Mouse (Mus musculus) left cerebral cortex, postnatal 25 days (tissue): ENCODE measurements around the gene Smim14. TPM values are rescaled to one million over a fixed set of nuclear protein-coding genes. Genes with fewer than 3 reads are reported as not detected.
"Not testable (repeated sequence)": the region's sequence is repeated elsewhere in the genome, so short reads cannot be mapped to it uniquely, and the experiment has no call there.

ENCODE experiments used
- DNase-seq, 2 experiments: peaks; one replicate each; pipeline ENCODE4 v3.0.0; 2022; ENCODE audit warnings: low spot score in 2 of 2, mixed read lengths in 1 of 2
- intact Hi-C: fragments of 180-260 bp; cut with DNase I; formaldehyde crosslinking; loops from one replicate; pipeline ENCODE4 v1.15.1; 2025
- total RNA-seq, 2 experiments: library from RNA; stranded (reverse); gene quantifications; 2 replicates each; pipeline ENCODE4 v1.2.3; 2021

The Smim14 gene
- total RNA-seq = 100 to 1,000 TPM; 152 to 164 TPM

DNA sequence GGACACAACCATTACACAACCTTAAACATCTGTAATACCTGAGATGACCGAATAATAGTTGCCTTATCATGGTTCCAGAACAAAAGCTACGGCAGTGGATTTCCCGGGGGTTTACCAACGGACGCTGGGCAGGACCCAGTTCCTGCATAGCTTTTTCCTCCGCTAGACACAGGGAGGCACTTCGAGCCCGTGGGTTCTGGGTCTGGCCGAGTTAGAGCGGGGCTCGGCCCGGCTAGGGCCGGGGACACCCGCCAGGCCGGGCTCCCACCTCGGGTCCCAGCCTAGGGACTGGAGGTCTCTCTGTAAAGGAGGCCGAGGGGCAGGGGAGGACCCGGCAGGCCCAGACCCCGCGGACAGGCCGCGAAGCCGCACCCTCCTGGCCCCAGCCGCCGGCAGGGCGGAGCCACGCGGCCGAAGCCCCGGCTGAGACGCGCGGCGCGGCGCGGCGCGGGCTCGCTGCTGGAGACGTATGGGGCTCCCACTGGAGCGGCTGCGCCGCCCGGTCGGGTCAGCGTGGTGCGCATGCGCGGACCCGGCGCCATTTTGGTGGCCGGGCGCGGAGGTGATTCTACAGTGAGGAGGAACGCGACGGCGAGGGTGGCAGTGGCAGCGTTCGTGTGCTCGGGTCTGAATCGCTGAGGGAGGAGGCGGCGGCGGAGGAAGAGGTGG is at the start of gene Smim14, which contains the start of gene Ube2k:
Gene Smim14, minus strand, starts transcription at position 434 of the 669 bp plus-strand sequence.
Gene Ube2k, plus strand, starts transcription at position 483 of the 669 bp plus-strand sequence.
- peak; percentile 94 to 95 for DNase-seq
- intact Hi-C loops = loop anchor here (1.0 to 5.0 kb wide), 4 partner anchors 45 to 225 kb away; partner anchors contain the start of genes Gm43552, N4bp2 and Ugdh

DNA sequence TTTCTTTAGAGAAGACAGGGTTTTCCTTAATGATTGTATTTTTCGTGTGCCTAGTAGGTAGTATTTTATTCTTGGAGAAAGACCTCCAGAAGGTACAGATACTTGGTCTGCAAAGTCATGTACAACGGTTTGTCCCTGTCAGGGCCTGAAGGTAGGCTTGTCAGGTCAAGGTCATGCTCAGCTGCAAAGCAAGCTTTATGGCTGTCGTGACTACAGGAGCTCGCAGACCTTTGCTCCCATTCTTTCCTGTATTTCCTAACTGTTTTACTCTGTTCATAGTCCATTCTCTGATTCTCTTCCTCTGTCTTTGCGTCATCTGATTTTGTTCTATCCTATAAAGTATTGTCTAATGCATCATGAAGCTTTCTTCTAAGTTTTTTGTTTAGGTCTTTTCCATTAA is 49.3 kb upstream of the Smim14 start:
- intact Hi-C loops = no loop called here
- DNase-seq = no peak

DNA sequence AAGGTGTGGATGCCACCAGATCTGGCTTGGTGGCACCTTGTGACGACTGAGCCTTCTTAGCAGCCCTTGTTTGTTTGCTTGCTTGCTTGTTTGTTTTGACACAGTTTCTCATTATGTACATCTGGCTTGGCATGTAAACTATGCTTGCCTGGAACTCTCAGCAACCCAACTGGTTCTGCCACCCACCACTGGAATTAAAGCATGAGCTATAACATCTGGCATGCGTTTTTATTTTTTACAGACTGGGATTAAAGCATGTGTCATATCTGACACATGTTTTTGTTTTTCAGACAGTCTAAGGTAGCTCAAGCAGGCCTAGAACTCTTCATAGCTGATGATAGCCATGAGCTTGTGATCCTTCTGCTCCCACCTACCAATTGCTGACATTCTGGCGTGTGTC is 41.6 kb upstream of the Smim14 start:
- intact Hi-C loops = no loop called here
- no peak for DNase-seq

DNA sequence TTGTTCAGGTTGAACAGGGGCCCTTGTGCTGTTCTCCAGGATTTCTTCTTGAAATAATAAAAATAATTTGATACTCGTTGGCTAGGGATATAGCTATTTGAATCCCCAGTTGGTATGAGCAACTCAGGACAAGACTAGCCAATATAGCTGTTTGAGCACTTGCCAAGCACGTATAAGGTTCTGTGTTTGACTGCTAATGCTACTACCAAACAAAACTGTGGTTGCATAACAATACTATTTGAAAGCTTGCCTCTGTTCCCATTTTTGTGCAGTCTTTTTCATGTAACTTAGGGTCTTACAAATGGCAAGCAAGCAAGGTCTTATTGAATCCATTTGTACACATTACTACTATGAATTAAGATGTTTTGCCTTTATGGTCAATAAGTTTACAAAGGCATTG is 38.9 kb upstream of the Smim14 start:
- intact Hi-C loops = no loop called here

DNA sequence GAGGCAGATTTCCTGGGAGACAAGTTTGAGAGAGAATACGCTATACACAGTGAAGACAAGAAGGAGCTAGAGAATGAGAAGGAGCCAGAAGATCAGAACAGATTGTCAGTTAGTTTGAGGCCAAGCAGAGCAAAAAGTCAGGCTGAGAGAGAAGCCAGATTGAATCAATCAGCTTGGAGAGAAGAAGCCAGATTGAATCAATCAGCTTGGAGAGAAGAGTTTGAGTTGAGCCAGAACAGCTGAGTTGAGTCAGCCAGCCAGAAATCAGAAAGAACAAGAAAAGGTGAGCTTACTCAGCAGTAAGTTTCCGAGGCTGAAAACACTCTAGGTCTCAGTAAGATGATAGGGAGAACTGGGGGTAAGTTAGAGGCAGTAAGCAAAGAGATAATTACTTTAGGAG is 37.9 kb upstream of the Smim14 start:
- no peak for DNase-seq
- intact Hi-C loops = no loop called here

More for the DNA sequence above, 38.9 kb upstream of the Smim14 start:
- DNase-seq = no peak

DNA sequence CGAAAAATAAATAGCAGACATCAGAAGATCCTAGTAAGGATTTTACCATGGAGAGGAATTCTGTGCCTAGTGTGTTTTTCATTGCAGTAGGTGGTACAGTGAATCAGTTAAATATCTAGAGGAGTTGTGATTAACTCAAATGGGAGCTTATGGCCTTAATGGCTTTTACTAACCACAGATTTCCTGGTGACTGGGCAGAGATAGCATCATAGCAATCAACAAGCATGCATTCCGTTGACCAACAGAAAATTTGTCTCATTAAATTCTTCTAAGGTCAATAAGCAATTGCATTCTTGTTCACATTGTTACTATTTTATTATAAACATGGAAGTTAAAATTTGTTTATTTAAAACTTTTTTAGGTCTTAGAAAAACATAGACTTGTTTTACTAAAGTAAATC is 28.5 kb upstream of the Smim14 start:
- DNase-seq = no peak
- intact Hi-C loops = no loop called here

DNA sequence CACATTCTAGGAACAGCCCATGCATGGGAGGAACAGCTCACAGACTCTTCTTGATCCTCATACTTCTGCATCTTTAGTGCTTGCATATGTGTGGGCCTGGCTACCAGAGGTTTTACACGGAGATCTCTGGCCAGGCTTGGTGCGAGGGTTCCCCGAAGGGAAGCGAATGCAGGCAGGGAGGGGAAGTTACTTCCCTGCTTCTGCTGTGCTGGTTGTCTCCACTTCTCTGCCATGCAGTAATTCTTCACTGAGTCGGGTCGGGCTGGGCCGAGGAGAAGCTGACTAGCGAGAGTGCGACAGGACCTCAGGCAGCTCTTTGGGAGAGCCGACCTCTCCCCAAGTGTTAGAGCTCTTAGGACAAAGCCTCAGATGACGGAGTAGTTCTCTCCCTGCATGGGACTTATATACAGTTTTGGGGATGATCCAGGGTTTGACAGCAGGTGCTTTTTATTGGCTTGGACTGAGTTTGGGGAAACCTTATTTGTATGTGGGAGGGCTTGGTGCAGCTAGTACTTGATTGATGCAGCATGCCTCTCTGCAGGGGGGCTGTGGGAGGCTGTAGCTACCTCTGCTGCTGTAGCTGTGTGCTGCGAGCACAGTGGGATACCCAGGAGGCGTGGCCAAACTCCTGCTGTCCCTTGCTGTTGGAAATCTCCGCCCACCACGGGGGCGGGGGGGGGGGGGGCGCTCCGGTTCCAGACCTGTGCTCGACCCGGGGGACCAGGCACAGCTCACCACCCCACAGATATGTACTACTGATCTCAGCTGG is 24.3 kb upstream of the Smim14 start:
- intact Hi-C loops = no loop called here

DNA sequence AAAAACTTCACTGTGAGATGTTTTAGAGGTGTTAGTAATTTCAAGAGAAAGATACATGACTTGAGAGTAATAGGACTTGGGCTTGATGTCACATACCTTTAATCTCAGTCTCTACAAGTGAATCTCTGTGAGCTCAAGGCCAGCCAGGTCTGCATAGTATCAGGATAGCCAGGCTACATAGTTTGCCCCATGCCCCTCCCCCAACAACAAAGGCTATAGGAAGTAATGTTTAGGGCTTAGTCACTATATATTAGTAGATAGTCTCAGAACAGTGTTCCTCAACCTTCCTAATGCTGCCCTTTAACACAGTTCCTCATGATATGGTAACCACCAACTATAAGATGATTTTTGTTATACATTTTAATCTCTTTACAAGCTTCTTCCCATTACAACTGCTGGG is 20.1 kb upstream of the Smim14 start:
- intact Hi-C loops = no loop called here

More for the DNA sequence above, 24.3 kb upstream of the Smim14 start:
- DNase-seq = no peak

DNA sequence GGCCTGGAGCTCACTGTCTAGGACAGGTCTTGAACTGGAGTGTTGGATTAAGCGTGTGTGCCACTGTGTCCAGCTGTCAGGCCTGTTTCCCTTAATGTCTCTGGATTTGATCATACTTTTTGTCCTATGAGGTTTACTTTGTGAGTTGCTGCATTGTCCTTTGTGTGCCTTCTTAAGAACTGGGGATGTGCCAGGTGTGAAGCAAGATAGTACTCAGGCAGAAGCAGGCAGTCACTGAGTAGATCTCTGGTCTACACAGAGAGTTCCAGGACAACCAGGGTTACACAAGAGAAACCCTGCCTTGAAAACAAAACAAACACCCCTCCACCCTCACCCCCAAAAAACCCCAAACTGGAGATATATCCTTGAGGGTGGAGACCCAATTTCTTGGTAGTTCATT is 12.7 kb upstream of the Smim14 start:
- intact Hi-C loops = no loop called here

More for the DNA sequence above, 20.1 kb upstream of the Smim14 start:
- DNase-seq = no peak

DNA sequence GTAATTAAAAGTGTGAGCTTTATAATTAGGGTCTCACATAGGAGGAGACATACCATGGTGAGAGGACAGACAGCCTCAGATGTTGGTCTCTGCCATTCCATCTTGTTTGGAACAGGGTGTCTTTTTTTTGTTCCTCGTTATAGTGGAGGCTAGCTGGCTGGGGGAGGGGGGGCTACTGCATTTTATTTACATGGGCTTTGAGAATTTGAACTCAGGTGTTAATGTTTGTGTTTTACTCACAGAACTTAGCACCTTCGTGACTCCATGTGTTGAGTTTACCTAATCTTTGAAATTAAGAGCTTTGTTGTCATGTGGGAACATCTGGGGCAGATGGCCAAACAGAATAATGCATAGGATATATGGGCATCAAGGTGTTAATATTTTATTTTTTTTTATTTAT is 7.6 kb upstream of the Smim14 start:
- intact Hi-C loops = no loop called here
- DNase-seq = no peak

More for the DNA sequence above, 12.7 kb upstream of the Smim14 start:
- DNase-seq = no peak

DNA sequence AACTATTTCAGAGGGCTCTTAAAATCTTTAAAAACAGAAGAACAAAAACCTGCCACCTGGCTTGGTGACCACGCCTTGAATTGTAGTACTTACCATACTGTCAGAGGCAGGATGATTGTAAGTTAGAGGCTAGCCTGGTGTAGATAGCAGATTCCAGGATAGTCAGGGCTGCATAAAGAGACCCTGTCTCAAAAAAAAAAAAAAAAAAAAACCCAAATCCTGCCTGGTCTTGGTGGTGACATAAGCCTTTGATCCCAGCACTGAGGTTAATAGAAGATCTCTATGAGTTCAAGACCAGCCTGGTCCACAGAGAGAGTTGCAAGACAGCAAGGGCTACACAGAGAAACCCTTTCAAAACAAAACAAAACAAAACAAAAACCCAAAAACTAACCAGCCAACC is 6.5 kb upstream of the Smim14 start:
- no peak for DNase-seq
- intact Hi-C loops = no loop called here

DNA sequence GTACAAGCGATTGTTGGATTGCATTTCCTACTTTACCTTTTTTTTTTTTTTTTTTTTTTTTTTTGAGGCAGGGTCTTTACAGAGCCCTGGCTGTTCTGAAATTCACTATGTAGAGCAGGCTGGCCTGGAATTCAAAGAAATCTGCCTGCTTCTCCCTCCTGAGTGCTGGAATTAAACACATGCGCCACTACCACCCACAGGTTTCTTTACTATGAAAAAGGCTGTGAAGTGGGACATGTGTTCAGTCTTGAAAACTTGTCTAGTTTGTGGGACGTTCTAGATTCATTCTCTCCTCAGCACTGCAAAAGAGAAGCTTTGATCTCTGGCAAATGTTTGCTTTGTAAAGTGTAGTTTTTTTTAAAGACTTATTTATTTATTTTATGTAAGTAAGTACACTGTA is 4.9 kb upstream of the Smim14 start:
- DNase-seq = peak in 1 of 2 experiments; percentile 71
- intact Hi-C loops = no loop called here

DNA sequence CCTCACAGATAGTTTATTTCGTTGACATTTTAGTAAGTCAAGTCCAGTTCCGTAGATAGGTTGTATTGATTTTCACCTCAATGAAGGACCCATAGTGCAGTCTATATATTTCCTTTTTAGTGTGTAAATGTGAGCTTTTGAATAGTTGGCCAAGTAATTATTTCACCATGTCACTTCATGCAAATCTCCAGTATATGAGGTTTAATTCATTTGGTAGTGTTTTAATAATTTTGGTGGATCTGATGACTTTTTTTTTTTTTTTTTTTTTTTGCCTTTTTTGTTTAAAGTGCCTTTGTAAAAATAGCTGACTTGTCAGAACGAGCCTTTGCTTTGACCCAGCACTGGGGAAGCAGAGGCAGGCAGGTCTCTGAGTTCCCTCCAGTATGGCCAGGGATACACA is 2.8 kb upstream of the Smim14 start:
- intact Hi-C loops = loop anchor here (5.0 kb wide), 1 partner anchor 223 kb away; the partner anchor contains the start of gene N4bp2

DNA sequence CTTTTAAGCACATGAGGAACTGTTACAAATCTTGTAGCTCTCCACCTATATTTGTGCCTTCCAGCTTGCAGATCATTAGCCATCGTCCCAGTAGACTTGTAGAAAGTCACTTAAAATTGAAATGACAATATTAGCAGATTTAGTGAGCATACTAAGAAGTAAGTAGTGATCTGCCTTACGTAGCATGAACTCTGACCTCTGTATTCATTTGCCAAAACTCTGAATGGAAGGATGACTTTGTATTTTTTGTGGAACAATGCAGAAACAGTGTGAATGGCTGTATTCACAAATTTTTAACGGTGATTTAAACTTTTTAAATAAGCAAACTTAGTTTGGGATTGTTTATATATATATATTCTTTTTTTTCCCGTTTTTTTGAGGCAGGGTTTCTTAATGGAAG is 1.8 kb upstream of the Smim14 start:
- intact Hi-C loops = loop anchor here (5.0 kb wide), 1 partner anchor 223 kb away; the partner anchor contains the start of gene N4bp2
- DNase-seq = no peak

More for the DNA sequence above, 2.8 kb upstream of the Smim14 start:
- no peak for DNase-seq

DNA sequence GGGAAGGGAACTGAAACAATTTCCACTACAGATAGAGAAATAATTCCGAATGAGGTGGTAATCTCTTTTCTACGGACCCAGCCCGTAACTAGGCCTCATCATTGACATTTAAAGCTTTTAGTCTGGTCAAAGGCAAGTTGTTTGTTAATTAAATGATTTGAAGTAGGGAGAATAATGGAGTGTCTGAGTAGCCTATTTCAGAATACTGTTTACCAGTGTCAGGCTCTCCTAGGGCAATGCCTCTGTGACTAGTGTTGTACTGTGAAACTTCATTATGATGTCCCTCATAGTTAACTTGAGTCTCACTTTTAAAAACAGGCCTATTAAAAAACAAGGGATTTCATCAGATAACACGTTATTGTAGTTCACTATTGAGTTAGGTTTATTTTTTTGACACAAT is 1.1 kb upstream of the Smim14 start:
- DNase-seq = no peak
- intact Hi-C loops = loop anchor here (5.0 kb wide), 1 partner anchor 224 kb away; the partner anchor contains the start of gene N4bp2

DNA sequence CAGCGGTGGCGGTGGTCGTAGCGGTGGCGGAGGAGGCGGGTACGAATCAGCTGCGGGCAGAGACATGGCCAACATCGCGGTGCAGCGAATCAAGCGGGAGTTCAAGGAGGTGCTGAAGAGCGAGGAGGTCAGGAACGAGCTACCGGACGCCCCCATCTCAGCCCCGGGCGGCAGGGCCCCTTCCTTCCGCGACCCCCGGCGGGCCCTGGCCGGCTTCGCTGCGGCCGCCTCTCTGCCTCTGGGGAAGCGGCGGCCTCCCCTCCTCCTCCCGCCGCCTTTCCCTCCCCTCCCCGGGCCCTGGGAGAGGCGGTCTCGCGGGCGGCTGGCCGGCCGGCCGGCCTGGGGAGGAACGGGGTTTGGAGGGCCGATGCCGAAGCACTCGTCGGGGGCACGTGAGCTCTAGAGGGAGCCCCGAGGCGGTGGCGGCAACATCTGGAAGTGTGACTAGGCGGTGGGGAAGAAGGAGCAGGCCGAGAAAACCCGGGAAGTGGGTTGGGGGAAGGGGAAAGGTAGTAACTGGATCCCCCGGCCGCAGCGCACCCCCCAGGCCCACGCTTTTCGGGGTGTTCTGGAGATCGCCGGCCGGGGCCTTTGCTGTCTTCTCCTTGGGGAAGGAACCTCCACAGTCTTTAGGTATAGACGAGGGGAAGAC is 562 bp upstream of the Smim14 start:
- peak in 1 of 2 experiments; percentile 17 for DNase-seq
- intact Hi-C loops = loop anchor here (1.0 to 5.0 kb wide), 4 partner anchors 45 to 225 kb away; partner anchors contain the start of genes Gm43552, N4bp2 and Ugdh

DNA sequence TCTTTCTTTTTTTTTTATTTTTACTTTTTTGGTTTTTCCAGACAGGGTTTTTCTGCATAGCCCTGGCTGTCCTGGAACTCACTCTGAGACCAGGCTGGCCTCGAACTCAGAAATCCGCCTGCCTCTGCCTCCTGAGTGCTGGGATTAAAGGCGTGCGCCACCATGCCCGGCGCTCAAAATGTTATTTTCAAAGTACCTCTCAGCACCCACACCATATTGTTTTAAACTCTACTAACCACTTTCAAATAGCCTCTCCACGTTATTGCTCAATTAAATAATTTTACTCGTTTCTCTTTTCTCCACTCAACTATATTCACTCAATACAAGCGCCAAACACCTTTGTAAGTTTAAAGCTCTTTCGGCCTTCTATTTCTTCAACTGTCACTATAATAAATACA is 917 bp downstream of the Smim14 start:
- intact Hi-C loops = loop anchor here (2.0 to 5.0 kb wide), 3 partner anchors 101 to 226 kb away; partner anchors contain the start of genes N4bp2 and Ugdh

DNA sequence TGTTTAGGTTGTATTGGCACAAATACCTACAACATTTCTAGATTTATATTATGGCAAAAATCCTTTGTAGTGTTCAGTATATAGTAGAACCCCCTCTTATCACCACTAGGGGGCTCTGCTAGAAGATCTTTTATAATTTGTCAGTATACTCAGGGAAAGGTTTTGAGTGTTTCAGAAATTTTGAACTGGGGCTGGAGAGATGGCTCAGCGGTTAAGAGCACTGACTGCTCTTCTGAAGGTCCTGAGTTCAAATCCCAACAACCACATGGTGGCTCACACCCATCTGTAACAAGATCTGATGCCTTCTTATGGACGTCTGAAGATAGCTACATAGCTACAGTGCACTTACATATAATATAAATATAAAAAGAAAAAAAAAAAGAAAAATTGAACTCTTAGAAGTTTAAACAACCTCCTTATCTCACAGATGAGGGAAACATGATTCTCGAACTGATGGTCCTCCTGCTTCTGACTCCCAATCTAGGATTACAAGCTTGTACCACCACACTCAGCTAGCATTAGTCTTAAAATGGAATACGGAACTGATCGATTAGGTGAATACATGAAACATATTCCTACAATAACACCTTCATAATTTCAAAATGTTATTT is 1.4 kb downstream of the Smim14 start:
- DNase-seq = peak; percentile 4 to 33
- intact Hi-C loops = loop anchor here (2.0 to 5.0 kb wide), 3 partner anchors 101 to 227 kb away; partner anchors contain the start of genes N4bp2 and Ugdh

More for the DNA sequence above, 917 bp downstream of the Smim14 start:
- not testable (repeated sequence) for DNase-seq

DNA sequence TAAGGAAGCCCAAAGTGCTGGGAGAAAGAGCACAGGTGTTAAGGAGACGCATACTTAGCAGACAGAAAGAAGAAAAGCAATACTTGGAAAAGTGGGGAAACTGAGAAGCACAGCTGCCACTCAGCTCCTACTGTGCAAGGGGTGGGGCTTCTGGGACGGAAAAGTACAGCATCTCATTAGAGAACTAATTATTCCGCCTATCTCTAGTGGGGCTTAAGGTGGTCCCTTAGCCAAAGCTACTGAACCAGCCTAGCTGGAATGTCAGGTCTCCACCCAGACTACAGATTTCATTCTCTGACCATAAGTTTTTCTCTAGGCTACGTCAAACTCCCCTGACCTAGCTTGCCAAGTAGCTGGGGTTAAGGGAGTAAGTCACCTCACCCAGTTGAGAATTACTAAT is 2.5 kb downstream of the Smim14 start:
- DNase-seq = no peak
- intact Hi-C loops = no loop called here
